In genomic region chr10:94917354-94917753, GRCm38 (mm10) we compare ENCODE assay signal across 16 mouse cellular contexts. TPM values are rescaled to one million over a fixed set of nuclear protein-coding genes. Genes with fewer than 3 reads are reported as not detected.
DNase-seq lines count a peak whose midpoint lies in the region; ATAC-seq and TF ChIP-seq lines count a peak whose summit lies in the region.
"Had no signal": no experiment of that assay in that cellular context is flagged by ENCODE, and none has a peak within 500 bp of the region (broad histone marks: within the 10 kb centered on the region; RNA-seq: fewer than 3 reads in every experiment).

No protein-coding gene starts in this region.

- H3K4me1 ChIP-seq in kidney, embryonic 16.5 days (ENCODE audit: insufficient read depth, low read length), result 0 out of 2 replicates have a peak, but pooled peaks cover 3% of the 10 kb centered on the region
- peaks cover 32 to 86% of the 10 kb centered on the region in 2 experiments for H3K4me1 ChIP-seq in CH12.LX (ENCODE audit: control insufficient read depth in 1 of 2, insufficient read depth in 2 of 2)

- H3K9me3 ChIP-seq in kidney, embryonic 16.5 days (ENCODE audit: low read length), result no peaks in the 10 kb centered on the region
- no peaks in the 10 kb centered on the region for H3K9me3 ChIP-seq in CH12.LX (replicated peaks; ENCODE audit: low read length)
- H3K9me3 ChIP-seq: embryonic facial prominence, embryonic 15.5 days; hindbrain, embryonic 10.5 days; limb, embryonic 13.5 days had no signal

- TF ChIP-seq CTCF in CH12.LX (conservative IDR thresholded peaks at IDR 0.05 in 1 of 2, IDR thresholded peaks at IDR 0.05 in 1 of 2; ENCODE audit: low read depth in 2 of 2, low read length in 2 of 2), result no peak

- H3K27me3 ChIP-seq in kidney, embryonic 16.5 days (ENCODE audit: insufficient read depth, low read length), result no peaks in the 10 kb centered on the region
- H3K27me3 ChIP-seq in CH12.LX (replicated peaks), result no peaks in the 10 kb centered on the region
- H3K27me3 ChIP-seq: embryonic facial prominence, embryonic 15.5 days; limb, embryonic 13.5 days had no signal

- in situ Hi-C loops in CH12.LX (cut with MboI; ENCODE audit: low pct_ligation_motif_present, low pct_unique_long_range_greater_than_20kb, low sequenced_read_pairs), result no loop called here

- no peak for TF ChIP-seq EP300 in CH12.LX (IDR thresholded peaks at IDR 0.05; ENCODE audit: low read length)

- H3K4me3 ChIP-seq in kidney, embryonic 16.5 days (ENCODE audit: low read length), result no peak overlapping the region
- no peak overlapping the region for H3K4me3 ChIP-seq in CH12.LX (replicated peaks in 1 of 3; ENCODE audit: low read depth in 2 of 3, low read length in 2 of 3, poor library complexity in 1 of 3)
- no peak overlapping the region for H3K4me3 ChIP-seq in macrophage (ENCODE audit: inconsistent target)
- H3K4me3 ChIP-seq: embryonic facial prominence, embryonic 15.5 days; hindbrain, embryonic 10.5 days; limb, embryonic 13.5 days had no signal

- no peak for ATAC-seq in kidney, embryonic 16.5 days (ENCODE audit: low FRiP score, low TSS enrichment)

- TF ChIP-seq RAD21 in CH12.LX (IDR thresholded peaks at IDR 0.05; ENCODE audit: low read depth, low read length), result no peak

- dilution Hi-C loops in CH12.LX (cut with MboI; ENCODE audit: extremely low pct_ligation_motif_present, extremely low pct_unique_long_range_greater_than_20kb, low sequenced_read_pairs), result loop anchor here (25.0 kb wide), 1 partner anchor 105 kb away; no protein-coding TSS in a partner anchor

- TF ChIP-seq POLR2A in CH12.LX (IDR thresholded peaks at IDR 0.05; ENCODE audit: low read depth, low read length), result peak; percentile 13; the same call in 1 of the 2 replicates

- H3K27ac ChIP-seq in kidney, embryonic 16.5 days (ENCODE audit: low read length), result 0 out of 2 replicates have a peak overlapping the region, but pooled peaks have one; percentile 0
- H3K27ac ChIP-seq in CH12.LX (ENCODE audit: insufficient read depth, low read depth) (peak overlapping the region; percentile 93), macrophage (peak overlapping the region; percentile 97)
- H3K27ac ChIP-seq: embryonic facial prominence, embryonic 15.5 days; limb, embryonic 13.5 days had no signal

- H3K4me2 ChIP-seq in kidney, embryonic 16.5 days (replicated peaks; ENCODE audit: low read depth, low read length), result no peak overlapping the region
- peak overlapping the region; percentile 59 for H3K4me2 ChIP-seq in CH12.LX (ENCODE audit: insufficient read depth, low read depth, poor library complexity, severe bottlenecking)
- H3K4me2 ChIP-seq: embryonic facial prominence, embryonic 15.5 days; limb, embryonic 13.5 days had no signal

- WGBS in kidney, embryonic 16.5 days, result 42% methylated on average over 4 of the region's 4 CpGs
- 4% methylated on average over 4 of the region's 4 CpGs for WGBS in macrophage (ENCODE audit: missing documents)

- no peak overlapping the region for H3K9ac ChIP-seq in kidney, embryonic 16.5 days (replicated peaks; ENCODE audit: low read length)
- peak overlapping the region; percentile 69 for H3K9ac ChIP-seq in CH12.LX (ENCODE audit: insufficient read depth, low read depth)
- H3K9ac ChIP-seq: embryonic facial prominence, embryonic 15.5 days; limb, embryonic 13.5 days had no signal

- no peak for DNase-seq in kidney, adult 11 months
- DNase-seq in CH12.LX (ENCODE audit: extremely low read depth), result peak; percentile 65
- peak; percentile 62 for DNase-seq in induced T-regulatory cell, adult 2 months (ENCODE audit: low read depth)
- DNase-seq in lung, adult 18-20 months, result no peak
- DNase-seq in testis, postnatal 10 days (ENCODE audit: low spot score), result no peak
- no peak for DNase-seq in cerebellum, adult 9-10 months
- DNase-seq: cerebellum, adult 18-20 months; gastrocnemius, postnatal 25 days; kidney, adult 8-10 months; lung, postnatal 14 days; thymus, adult 2 months had no signal

- H3K36me3 ChIP-seq in kidney, embryonic 16.5 days (ENCODE audit: insufficient read depth, low read length), result no peaks in the 10 kb centered on the region
- H3K36me3 ChIP-seq in CH12.LX (replicated peaks in 1 of 2; ENCODE audit: control insufficient read depth in 1 of 2, insufficient read depth in 1 of 2, low read length in 1 of 2) (no peaks in the 10 kb centered on the region), macrophage (ENCODE audit: inconsistent target) (peaks cover 11% of the 10 kb centered on the region; the same call in 1 of the 2 replicates)
- H3K36me3 ChIP-seq: embryonic facial prominence, embryonic 15.5 days; limb, embryonic 13.5 days had no signal

- H3K79me2 ChIP-seq in CH12.LX (replicated peaks; ENCODE audit: control insufficient read depth, extremely low read depth, insufficient read depth, poor library complexity, severe bottlenecking) (peaks cover 4% of the 10 kb centered on the region; the same call in 1 of the 2 replicates), macrophage (ENCODE audit: inconsistent target) (peaks cover 67% of the 10 kb centered on the region)

TF ChIP-seq in CH12.LX, 34 proteins besides CTCF, POLR2A, EP300 and RAD21:
- TF ChIP-seq TBP (conservative IDR thresholded peaks at IDR 0.05; ENCODE audit: low read depth, low read length) (peak; percentile 56; the same call in 1 of the 2 replicates), MEF2A (IDR thresholded peaks at IDR 0.05; ENCODE audit: borderline replicate concordance, low read depth, low read length) (0 out of 2 replicates have a peak, but pooled peaks have one; percentile 23), UBTF (IDR thresholded peaks at IDR 0.05; ENCODE audit: low read depth, low read length) (no peak)

RNA-seq across cellular contexts. Expression of gene Plxnc1, which starts 27.3 kb away (rescaled TPM):
- 0.95 and 1.1 TPM in 2 replicates for polyA plus RNA-seq in kidney, embryonic 16.5 days (2015; fragmentation: Nextera tagmentation; extraction: Ambion mirVana)
- total RNA-seq in CH12.LX (2012; rRNA removed) (33.0 and 38.4 TPM in 2 replicates), CH12.LX (2014; rRNA removed) (31.2 and 34.4 TPM in 2 replicates)
- polyA plus RNA-seq in CH12.LX (2012; ENCODE audit: insufficient read length, low read depth) (26.6 and 27.6 TPM in 2 replicates), macrophage (2018) (55.1 to 117 TPM (median 105 TPM) in 3 replicates)
- 100 to 1,000 TPM in 19 of 26 experiments, 10 to 100 TPM in 7; 52.3 to 498 (median 189) TPM for total RNA-seq in macrophage (2018; cell fraction: chromatin; rRNA removed)
- 100 to 1,000 TPM in 13 of 26 experiments, 10 to 100 TPM in 13; 46.6 to 206 (median 101) TPM for total RNA-seq in macrophage (2018; cell fraction: cytosol; rRNA removed)
- total RNA-seq in macrophage (2018; cell fraction: nucleus; rRNA removed), result 100 to 1,000 TPM in 22 of 26 experiments, 10 to 100 TPM in 4; 64.0 to 351 (median 144) TPM

Comparison
In these comparisons a context has a peak if more than half of its experiments do, and no peak if none do; other contexts are left out.
1. H3K27ac ChIP-seq: peak in every context shown above with its lines; median percentile 97 in macrophage; 93 in CH12.LX; 0 in kidney, embryonic 16.5 days.
2. DNase-seq: peak in CH12.LX (single experiment) and induced T-regulatory cell, adult 2 months (single experiment); none in kidney, adult 11 months (single experiment), lung, adult 18-20 months (0 of 2), testis, postnatal 10 days (single experiment) and cerebellum, adult 9-10 months (single experiment).
3. RNA of gene Plxnc1, which starts 27.3 kb away (polyA plus RNA-seq): 55.1 to 117 TPM in macrophage and 26.6 to 27.6 TPM in CH12.LX; 0.95 to 1.1 TPM in kidney, embryonic 16.5 days; every median in the first group is over 10 times any median in the second.